Mouse (Mus musculus) embryonic facial prominence, embryonic 13.5 days (tissue): ENCODE data around the gene Col1a1. TPM values are rescaled to one million over a fixed set of nuclear protein-coding genes. Genes with fewer than 3 reads are reported as not detected.
A peak's percentile ranks its signal among the peaks of the same experiment; 100 is the strongest.

Experiments used
- ATAC-seq: fragments of 200-750 bp; cut with Nextera tagmentation; 2 replicates; pipeline ENCODE4 v1.8.0; 2017; ENCODE audit warnings: low read depth; ENCODE audit not compliant: insufficient number of reproducible peaks, insufficient read depth, low FRiP score, low TSS enrichment
- H3K27ac ChIP-seq: fragments of 300-500 bp; sonication (generic); 2 replicates; pipeline ENCODE4 v1.5.1; 2015; ENCODE audit warnings: moderate library complexity, mild to moderate bottlenecking, inconsistent platforms
- H3K27me3 ChIP-seq: fragments of 300-500 bp; sonication (generic); 2 replicates; pipeline ENCODE4 v1.6.1; 2015; ENCODE audit warnings: mild to moderate bottlenecking, inconsistent platforms
- H3K36me3 ChIP-seq: fragments of 300-500 bp; sonication (generic); 2 replicates; pipeline ENCODE4 v1.6.1; 2015; ENCODE audit warnings: mild to moderate bottlenecking, inconsistent platforms
- H3K4me1 ChIP-seq: fragments of 300-500 bp; sonication (generic); 2 replicates; pipeline ENCODE4 v1.6.1; 2015; ENCODE audit warnings: inconsistent platforms
- H3K4me2 ChIP-seq: fragments of 300-500 bp; sonication (generic); 2 replicates; pipeline ENCODE4 v1.6.1; 2015; ENCODE audit warnings: moderate library complexity, mild to moderate bottlenecking, inconsistent platforms
- H3K4me3 ChIP-seq: fragments of 300-500 bp; sonication (generic); 2 replicates; pipeline ENCODE4 v1.5.1; 2015; ENCODE audit warnings: mild to moderate bottlenecking, inconsistent platforms
- H3K9ac ChIP-seq: fragments of 300-500 bp; sonication (generic); 2 replicates; pipeline ENCODE4 v1.6.1; 2015; ENCODE audit warnings: mild to moderate bottlenecking, inconsistent platforms
- H3K9me3 ChIP-seq: fragments of 300-500 bp; sonication (generic); 2 replicates; pipeline ENCODE4 v1.6.1; 2016; ENCODE audit warnings: inconsistent platforms
- WGBS: fragments of 180-500 bp; shearing (Covaris S2); methylation state at CpG from one replicate; pipeline ENCODE4 v1.1.7; 2015; ENCODE audit warnings: mixed read lengths; 5-methylcytosine and 5-hydroxymethylcytosine counted together
- polyA plus RNA-seq: library from polyadenylated mRNA; unstranded; fragments of >200 nt; fragmentation: Nextera tagmentation; extraction: Ambion mirVana; gene quantifications from 2 replicates; pipeline ENCODE4 v1.2.1, GENCODE M21; 2015

The Col1a1 gene
- polyA plus RNA-seq, 1 experiment from 2014 or later: 1,259 TPM

DNA sequence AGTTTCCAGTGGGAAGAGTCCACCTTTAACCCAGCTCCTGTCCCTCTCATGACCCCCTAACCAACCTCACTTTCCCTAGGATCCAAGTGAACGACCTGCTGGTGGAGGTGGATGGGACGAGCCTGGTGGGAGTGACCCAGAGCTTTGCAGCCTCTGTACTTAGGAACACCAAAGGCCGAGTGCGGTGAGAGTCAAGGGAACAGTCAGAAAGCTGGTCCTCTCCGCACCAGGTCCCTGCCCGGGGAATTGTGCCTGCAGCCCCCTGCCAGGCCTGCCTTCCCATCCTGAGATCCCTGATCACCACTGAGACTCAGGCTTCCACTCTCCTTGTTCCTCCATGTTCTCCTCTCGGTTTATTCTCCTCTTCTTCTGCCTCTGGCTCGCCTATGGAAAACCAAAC is 64.1 kb downstream of the Col1a1 start:
- peaks cover 30% of the 10 kb centered on the region for H3K4me1 ChIP-seq
- H3K9ac ChIP-seq: peak overlapping the region; percentile 49
- ATAC-seq: no peak
- 83% methylated on average over 8 of the region's 8 CpGs for WGBS
- peak overlapping the region; percentile 68 for H3K27ac ChIP-seq
- peaks cover 90% of the 10 kb centered on the region for H3K36me3 ChIP-seq
- H3K4me3 ChIP-seq: no peak overlapping the region
- no peaks in the 10 kb centered on the region for H3K27me3 ChIP-seq
- H3K4me2 ChIP-seq: no peak overlapping the region
- H3K9me3 ChIP-seq: no peaks in the 10 kb centered on the region

DNA sequence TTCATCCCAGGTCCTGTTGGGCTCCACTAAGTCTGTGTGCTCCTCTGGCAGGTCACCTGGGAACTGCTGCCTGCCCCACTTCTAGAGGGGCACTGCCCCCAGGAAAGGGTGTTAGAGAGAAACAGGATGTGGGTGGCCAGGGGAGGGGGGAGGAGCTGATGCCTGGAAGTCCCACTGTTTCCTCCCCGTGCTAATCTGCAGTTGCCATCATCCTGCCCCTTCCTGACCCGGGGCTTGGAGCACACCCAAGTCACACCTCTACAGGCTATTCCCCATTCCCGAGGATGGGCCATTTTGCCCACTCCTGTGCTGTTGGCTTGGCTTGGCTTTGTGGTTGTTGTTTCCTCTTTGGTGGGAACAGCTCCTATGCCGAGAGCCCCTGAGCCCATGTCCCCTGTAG is 64.5 kb downstream of the Col1a1 start:
- Histone ChIP-seq H3K4me3 (no peak overlapping the region), H3K27me3 (no peaks in the 10 kb centered on the region), H3K4me1 (peaks cover 26% of the 10 kb centered on the region), H3K4me2 (0 out of 2 replicates have a peak overlapping the region, but pooled peaks have one; percentile 7), H3K9me3 (no peaks in the 10 kb centered on the region), H3K36me3 (peaks cover 94% of the 10 kb centered on the region), H3K27ac (peak overlapping the region; percentile 68), H3K9ac (peak overlapping the region; percentile 49)
- no peak for ATAC-seq
- 47% methylated on average over 4 of the region's 4 CpGs for WGBS

DNA sequence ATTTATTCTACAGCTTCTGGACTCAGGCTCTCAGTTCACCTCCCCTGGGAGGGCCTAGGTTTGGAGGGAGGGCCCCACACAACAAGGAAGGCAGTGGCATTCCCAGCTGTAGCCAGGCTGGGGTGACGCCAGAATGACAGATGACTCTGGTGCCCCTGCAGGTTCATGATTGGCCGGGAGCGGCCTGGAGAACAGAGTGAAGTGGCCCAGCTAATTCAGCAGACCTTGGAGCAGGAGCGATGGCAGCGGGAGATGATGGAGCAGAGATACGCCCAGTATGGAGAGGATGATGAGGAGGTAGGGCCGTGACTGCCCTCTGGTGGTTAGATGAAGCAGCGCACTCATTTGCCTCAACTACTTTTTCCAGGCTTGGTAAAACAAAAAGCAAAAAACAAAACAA is 65.0 kb downstream of the Col1a1 start:
- no peak overlapping the region for H3K4me3 ChIP-seq
- peaks cover 25% of the 10 kb centered on the region for H3K4me1 ChIP-seq
- peaks cover 99% of the 10 kb centered on the region for H3K36me3 ChIP-seq
- H3K27me3 ChIP-seq: no peaks in the 10 kb centered on the region
- H3K27ac ChIP-seq: peak overlapping the region; percentile 68
- no peaks in the 10 kb centered on the region for H3K9me3 ChIP-seq
- 0 out of 2 replicates have a peak overlapping the region, but pooled peaks have one; percentile 7 for H3K4me2 ChIP-seq
- peak overlapping the region; percentile 28; the same call in 1 of the 2 replicates for H3K9ac ChIP-seq
- no peak for ATAC-seq
- WGBS: 2% methylated on average over 8 of the region's 8 CpGs

DNA sequence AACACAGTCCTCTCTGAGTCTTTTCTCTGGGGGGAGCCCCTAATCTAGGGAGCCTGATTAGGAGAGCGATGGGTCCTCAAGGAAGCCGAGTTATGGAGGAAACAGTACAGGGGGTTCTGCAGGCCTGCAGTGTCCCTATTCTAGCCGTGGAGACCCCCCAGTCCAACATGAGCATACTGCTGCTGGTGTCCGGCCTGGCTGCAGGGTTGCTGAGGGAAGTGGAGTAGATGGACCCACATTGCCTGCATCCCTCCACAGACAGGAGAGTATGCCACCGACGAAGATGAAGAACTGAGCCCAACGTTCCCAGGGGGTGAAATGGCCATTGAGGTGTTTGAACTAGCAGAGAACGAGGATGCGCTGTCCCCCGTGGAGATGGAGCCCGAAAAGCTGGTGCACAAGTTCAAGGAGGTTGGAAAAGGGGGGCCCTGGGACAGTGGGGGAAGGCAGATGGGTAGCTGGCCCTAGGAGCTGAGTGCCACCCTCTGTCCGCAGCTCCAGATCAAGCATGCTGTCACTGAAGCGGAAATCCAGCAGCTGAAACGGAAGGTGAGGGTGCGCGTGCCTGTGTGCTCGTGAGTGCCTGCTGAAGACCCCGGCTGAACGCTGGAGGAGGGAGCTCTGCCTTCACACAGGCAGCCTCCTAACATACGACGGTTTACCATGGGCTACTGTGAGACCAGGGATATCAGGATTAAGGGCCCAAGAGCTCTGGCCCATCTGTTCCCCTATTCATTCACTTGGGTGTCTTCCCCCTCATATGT is 65.7 kb downstream of the Col1a1 start:
- Histone ChIP-seq H3K9ac (no peak overlapping the region), H3K27ac (peak overlapping the region; percentile 68; the same call in 1 of the 2 replicates), H3K9me3 (no peaks in the 10 kb centered on the region), H3K36me3 (peaks cover 92% of the 10 kb centered on the region), H3K4me2 (no peak overlapping the region), H3K4me3 (no peak overlapping the region), H3K4me1 (peaks cover 27% of the 10 kb centered on the region), H3K27me3 (no peaks in the 10 kb centered on the region)
- no peak for ATAC-seq
- 85% methylated on average over 21 of the region's 21 CpGs for WGBS

Other genes starting within 250 kb of the Col1a1 start
- gene Gm11541, start 231.7 kb upstream of the Col1a1 start, polyA plus RNA-seq: 1.2 and 1.4 TPM in 2 replicates
- 0.52 TPM in 1 of 2 replicates, not detected in the other for gene Cdc34b, start 194.4 kb upstream of the Col1a1 start, polyA plus RNA-seq
- not detected in 2 replicates for gene Tmem92, start 153.5 kb upstream of the Col1a1 start, polyA plus RNA-seq
- gene Hils1, start 31.4 kb downstream of the Col1a1 start, polyA plus RNA-seq: not detected in 2 replicates
- 1.1 and 1.5 TPM in 2 replicates for gene Sgca, start 40.1 kb downstream of the Col1a1 start, polyA plus RNA-seq
- 13.2 and 13.5 TPM in 2 replicates for gene Ppp1r9b, start 54.8 kb downstream of the Col1a1 start, polyA plus RNA-seq
- gene Samd14, start 73.7 kb downstream of the Col1a1 start, polyA plus RNA-seq: 36.2 and 36.8 TPM in 2 replicates
- 33.2 and 33.7 TPM in 2 replicates for gene Pdk2, start 105.1 kb downstream of the Col1a1 start, polyA plus RNA-seq
- gene Itga3, start 140.6 kb downstream of the Col1a1 start, polyA plus RNA-seq: 7.0 and 9.2 TPM in 2 replicates
- 21.5 and 30.8 TPM in 2 replicates for gene Dlx3, start 183.9 kb downstream of the Col1a1 start, polyA plus RNA-seq
- gene Dlx4, start 210.0 kb downstream of the Col1a1 start, polyA plus RNA-seq: 3.0 and 3.8 TPM in 2 replicates